Mouse (Mus musculus) right cerebral cortex, postnatal 14 days (tissue): ENCODE measurements around the gene Rab36.

Source experiments
- DNase-seq: peaks from one replicate; pipeline ENCODE4 v3.0.0; 2022

Rab36 gene

DNA sequence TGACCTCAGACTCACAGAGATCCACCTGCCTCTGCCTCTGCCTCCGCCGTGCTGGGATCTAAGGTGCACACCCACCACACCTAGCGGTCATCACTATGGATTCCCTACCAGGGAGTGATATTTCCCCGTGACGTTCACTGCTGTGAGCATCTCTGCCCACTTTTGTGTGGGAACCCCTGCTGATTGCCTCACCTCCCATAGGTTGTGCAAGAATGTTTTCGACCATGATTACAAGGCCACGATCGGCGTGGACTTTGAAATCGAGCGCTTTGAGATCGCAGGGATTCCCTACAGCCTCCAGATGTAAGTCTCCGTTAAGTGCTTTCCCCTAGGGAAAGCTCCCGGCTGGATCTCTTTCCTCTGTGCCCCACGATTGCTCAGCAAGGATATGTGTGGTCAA, 9.0 kb downstream of the Rab36 start:
- DNase-seq = no peak

DNA sequence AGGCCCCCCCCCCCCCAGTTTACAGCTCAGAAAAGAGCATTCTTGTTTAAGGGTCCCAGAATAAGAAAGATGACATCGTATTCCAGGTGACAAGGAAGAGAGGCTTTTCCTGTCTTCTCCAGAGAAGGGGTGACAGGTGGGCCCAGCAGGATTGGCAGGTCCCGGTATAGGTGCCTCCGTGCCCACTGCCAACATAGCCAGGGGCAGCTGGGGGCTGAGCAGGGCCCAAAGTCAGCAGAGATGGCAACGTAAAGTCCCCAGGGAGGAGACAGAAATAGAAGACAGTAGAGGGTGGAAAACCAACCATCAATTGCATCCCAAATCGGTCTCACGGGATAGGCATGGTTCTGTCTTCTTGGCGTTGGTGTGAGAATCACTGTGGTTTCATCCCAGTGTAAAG, 11.9 kb downstream of the Rab36 start:
- no peak for DNase-seq

DNA sequence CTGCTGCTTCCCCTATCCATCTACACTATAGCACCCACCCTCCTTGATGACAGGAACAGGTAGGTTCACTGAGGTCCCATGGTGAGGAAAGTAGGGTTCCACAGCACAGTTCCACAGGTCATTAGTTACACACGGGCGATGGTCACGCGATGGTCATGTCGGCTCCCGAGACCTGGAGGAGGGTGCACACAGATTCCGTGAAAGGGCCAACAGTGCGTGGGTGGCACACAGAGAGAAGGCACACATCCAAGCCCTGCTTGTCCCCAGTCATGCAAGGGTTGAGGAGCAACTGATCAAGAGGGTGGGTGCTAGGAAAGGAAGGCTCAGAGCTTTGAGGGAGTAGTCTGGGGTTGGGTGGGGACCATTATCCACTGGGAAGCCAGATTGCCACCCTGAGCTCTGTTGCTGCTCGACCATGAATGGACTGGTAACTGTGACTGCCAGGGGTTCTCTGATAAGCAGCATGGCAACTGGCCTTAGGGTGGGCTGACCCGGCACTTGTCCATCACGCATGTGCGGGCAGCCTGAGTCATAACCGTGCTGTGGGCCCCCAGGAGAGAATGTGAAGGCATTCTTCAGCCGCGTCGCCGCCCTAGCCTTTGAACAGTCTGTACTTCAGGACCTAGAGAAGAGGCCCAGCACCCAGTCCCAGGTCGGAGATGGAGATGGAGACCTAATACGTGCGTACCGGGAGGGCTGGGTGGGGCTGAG, 14.7 kb downstream of the Rab36 start:
- no peak for DNase-seq

DNA sequence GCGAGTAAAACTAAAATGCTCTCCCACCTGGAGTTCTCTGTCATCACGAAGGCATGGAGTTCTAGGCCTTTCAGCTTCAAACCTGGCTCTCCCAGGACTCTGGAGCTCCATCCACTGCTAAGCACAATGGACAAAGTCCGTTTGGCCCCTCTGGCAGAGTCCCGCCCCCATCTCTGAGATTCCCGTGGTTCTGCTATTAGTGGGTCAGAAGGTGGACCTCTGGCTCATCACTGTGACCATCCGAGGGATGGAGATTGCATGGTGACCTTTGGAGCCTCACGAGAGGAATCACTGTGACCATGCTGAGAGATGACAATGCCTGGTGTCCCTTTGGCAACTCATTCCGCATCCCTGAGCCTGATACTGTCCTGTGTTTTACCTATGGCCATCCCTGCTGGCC, 16.0 kb downstream of the Rab36 start:
- no peak for DNase-seq

DNA sequence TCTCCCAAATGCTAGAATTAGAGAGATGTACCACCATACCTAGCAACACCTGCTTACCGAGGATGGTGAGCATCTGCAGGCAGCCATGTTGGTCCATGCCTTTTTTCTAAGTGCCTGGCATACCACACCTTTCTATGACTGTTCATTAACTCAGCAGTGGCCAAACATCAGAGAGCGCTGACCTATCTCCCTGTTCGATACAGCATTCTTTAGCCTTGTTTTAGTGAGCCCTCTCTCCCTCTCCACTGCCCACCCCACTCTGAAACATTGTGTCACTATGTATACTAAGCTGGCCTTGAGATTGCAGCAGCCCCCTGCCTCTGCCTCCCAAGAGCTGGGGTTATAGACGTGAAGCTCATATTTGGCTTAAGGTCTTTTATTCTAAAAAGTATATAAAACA, 16.8 kb downstream of the Rab36 start:
- no peak for DNase-seq

DNA sequence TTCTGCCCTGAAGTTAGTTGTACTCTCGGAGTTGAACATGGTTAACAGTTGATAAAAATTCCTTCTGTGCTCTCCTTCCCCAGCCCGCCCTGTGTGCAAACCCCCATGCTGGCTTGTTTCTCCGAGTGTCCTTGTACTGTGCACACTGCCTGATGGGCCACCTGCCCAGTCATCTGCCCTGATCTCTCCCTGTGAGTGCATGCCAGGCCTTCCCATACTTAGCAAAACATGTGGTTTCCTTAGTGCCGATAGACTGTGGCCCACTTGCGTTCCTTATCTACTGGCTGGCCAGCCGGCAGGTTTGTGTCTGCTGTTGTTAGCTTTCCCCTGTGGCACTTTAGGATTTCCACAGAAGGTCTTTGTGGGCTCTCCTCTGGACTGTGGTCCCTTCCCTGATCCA, 17.3 kb downstream of the Rab36 start:
- no peak for DNase-seq

DNA sequence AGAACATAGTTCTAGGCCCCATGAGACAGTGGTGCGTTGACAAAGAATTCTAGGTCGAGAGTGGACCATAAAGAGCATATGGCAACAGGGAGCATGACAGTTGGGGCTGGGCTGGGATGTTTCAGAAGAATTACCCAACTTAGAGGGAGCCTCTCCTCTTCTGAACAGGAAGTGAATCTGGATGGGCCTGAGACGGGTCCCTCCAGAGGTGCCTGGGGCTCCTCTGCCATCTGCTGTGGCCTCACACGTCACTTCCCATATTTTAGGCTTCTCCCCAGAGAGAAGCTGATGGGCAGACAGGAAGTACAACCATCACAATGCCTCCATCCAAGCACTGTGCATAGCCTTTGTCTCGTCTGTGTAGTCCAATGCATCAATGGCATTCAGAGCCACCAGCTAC, 18.8 kb downstream of the Rab36 start:
- no peak for DNase-seq

DNA sequence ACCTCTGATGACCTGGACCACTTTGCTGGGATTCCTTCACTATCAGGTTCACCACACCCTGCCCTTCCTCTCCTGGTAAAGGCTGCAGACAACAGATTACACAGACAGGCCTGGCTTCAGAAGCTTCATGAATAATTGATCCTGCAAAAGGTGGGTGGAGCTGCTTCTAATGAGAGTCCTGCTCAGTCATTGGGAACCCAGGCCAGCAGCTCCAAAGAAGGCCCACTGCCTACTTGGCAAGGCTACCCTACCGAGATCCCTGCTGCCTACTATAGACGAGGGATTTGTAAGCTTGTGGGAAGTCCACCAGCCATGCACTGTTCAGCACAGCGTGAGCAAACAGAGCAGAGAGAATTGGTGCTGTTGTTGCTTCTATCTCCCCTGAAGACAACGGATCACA, 19.4 kb downstream of the Rab36 start:
- no peak for DNase-seq

DNA sequence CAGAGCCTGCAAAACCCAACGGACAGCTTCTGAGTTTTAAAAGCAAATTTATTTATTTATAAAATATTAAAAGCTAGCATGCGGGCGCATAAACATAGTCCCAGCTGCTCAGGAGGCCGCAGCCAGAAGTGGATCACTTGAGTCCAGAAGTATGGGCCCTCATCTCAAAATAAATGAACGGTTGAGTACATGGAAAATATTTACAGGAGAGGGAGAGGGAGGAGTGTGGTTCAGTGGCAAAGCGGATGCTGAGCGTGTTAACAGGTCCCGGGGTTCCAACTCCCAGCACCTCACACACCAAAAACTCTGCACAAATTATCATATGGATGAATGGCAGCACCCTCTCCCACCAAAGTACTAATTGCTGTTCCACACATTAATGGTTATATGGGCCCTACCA, 21.5 kb downstream of the Rab36 start:
- DNase-seq = no peak

DNA sequence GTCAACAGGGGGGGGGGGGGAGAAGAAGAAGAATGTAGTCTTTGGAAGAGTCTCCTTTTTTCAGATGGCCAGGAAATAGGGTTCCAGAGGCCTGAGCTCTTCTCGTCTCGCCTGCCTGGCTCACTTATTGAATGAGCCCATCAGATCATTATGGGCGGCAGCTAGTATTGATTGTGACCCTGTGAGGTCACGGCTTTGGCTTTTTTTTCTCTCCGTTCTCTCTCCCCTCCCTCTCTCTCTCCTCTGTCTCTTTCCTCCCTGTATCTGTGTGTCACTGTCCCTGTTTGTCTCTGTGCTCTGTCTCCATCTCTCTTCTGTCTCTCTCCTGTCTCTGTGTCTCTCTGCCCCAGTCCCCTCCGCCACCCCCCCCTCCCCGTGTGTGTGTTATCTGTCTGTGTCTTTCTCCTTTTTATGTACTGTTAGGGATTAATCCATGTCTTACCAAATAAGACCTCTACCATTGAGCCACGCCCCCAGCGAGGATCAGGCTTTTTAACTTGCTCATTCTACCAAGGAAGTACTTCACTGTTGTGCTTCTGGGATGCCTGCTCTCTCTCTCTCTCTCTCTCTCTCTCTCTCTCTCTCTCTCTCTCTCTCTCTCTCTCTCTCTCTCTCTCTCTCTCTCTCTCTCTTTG, 22.0 kb downstream of the Rab36 start:
- no peak for DNase-seq

DNA sequence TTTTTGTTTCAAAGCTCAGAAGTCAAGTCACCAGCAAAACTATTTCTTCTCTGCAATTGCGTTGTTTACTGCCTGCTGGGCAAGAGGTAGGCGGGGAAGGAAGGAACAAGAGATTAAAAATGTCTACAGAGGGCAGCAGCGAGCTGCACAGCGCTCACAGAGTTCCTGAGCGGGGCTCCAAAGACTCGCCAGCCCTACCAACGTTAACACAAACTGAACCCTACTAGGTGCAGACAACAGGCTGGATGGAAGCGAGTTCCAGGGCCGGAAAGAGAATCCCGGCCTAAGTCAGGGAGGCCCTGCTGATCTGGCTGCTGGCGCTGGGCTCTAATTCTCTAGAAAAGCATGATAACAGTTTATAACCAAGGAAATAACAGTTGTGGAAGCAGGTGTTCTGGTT, 22.5 kb downstream of the Rab36 start:
- DNase-seq = peak; percentile 68

DNA sequence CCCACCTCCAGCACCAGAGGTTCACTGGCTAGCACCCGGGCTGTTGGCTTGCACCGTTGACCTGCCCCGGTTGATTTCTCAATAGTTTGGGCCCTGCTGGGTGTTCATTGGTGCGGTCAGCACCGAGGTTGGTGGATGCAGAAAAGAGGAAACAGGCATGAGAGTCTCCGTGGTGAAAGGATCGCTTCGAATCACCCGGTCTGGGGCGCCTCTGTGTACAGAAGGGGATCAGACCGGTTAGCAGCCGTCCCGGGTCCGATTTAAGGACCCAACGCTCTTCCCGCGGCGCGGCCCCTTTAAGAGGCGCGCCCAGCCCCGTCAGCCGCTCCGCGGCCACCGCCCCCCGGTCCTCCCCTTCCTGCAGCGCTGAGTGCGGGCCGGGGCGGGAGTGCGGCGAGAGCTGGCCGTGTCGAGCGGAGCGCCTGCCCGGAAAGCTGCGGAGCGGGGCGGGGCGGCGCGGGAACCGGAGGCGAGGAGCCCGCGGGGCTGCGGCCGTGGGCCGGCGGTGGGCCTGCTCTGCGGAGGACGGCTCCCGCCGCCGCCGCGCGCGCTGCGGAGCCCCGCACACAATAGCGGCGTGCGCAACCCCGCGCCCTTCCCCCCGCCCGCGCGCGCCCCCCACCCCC, 23.5 kb downstream of the Rab36 start, which contains the start of gene Bcr:
Bcr (plus strand) TSS at position 376 of the 626 bp plus-strand sequence.
- peak; percentile 82 for DNase-seq

DNA sequence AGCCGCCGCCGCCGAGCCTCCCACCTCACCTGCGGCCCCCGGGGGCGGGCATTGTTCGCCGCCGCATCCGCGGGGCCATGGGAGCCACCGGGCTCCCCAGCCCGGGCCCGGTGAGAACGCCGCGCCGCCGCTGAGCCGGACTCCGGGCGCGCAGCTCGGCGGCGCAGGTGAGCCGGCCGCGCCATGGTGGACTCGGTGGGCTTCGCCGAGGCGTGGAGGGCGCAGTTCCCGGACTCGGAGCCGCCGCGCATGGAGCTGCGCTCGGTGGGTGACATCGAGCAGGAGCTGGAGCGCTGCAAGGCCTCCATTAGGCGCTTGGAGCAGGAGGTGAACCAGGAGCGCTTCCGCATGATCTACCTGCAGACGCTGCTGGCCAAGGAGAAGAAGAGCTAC, 24.0 kb downstream of the Rab36 start:
- peak; percentile 49 for DNase-seq

DNA sequence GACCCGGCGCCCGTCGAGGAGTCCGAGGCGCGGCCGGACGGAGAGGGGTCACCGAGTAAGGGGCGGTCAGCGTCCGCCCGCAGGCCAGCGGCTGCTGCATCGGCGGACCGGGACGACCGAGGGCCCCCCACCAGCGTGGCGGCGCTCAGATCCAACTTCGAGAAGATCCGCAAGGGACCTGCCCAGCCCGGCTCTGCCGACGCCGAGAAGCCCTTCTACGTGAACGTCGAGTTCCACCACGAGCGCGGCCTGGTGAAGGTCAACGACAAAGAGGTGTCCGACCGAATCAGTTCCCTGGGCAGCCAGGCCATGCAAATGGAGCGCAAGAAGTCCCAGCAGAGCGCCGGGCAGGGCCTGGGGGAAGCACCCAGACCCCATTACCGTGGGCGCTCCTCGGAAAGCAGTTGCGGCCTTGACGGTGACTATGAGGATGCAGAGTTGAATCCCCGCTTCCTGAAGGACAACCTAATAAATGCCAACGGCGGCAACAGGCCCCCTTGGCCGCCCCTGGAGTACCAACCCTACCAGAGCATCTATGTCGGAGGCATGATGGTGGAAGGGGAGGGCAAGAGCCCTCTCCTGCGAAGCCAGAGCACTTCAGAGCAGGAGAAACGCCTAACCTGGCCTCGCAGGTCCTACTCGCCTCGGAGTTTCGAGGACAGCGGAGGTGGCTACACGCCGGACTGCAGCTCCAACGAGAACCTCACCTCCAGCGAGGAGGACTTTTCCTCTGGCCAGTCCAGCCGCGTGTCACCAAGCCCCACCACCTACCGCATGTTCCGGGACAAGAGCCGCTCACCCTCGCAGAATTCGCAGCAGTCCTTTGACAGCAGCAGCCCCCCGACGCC, 24.7 kb downstream of the Rab36 start:
- DNase-seq = peak; percentile 33

DNA sequence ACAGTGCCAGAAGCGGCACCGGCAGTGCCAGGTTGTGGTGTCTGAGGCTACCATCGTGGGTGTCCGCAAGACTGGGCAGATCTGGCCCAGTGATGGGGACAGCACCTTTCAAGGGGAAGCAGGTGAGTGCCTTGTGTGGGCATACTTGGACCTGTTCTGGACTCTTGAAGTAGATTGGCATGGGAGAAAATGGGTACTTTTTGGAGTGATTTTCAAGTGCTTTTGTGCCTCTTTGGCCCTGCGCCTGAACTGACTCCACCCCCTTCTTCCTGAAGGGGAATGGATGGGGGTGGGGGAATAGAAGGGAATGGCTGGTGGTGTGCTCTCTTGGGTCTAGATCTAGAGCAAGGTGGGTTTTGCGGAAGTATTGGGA, 25.3 kb downstream of the Rab36 start:
- DNase-seq = no peak

DNA sequence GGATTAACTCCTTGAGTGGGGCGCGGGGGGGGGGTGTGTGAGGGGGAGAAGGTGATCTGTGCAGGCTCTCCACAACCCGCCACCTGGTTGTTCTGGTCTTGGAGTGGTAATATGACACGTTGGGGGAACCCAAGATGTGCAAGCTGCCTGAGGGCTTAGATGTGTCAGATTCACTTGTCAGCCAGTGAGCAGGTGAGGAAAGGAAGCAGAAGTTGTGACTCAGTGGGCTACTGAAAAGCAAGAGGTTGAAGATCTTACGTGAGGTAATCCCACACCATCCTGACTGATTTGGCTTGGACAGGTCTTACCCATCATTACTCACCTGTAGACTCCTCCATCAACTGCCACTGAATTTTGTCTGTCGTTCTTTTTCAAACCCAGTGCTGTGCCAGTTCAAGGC, 25.8 kb downstream of the Rab36 start:
- no peak for DNase-seq

DNA sequence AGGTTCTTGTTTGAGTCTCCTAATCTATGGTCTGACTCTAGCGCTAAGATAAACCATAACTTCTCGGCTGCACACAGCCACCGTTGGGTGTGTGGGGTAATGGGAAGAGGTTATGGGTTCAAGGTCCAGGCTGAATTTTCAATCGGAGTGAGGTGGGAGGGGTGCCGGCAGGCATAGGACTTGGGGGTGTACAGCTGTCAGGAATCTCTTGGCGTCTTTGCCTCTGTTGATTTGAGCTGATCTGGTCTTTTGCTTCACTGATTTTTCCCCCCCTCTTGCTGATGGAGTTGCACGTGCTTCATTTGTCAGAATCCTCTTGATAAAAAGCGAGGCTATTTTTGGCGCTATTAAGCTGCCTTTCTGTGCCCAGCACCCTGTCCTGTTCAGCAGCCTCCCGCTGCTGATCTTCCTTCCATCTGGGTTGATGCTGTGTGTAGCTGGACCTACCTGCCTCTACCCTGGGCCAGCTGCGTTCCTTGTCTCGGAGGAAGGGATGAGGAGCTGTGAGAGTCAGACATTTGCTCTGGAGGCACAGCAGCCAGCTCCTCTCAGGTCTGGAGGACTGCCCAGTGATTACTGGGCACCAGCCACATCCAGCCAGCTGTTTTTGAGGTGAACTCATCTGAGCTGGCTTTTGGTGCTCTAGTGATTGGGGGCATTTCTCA, 26.6 kb downstream of the Rab36 start:
- no peak for DNase-seq

DNA sequence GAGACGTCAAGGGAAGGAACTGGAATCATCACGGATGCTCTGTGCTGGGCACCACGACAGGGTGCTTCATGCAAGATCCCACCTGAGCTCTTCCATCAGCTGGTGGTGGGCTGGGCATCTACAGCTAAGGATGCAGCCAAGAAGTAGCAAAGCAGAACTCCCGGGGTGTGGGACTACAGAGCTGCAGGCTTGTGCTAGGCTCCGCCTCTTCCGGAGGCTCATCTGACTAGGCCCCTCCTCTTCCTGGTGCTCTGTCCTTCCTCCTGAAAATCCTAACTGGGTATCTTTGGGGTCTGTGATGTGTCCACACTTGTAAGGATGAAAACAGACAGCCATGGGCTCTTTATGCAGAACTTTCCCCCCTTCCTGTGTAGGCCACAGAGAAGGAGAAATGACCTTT, 28.8 kb downstream of the Rab36 start:
- no peak for DNase-seq

DNA sequence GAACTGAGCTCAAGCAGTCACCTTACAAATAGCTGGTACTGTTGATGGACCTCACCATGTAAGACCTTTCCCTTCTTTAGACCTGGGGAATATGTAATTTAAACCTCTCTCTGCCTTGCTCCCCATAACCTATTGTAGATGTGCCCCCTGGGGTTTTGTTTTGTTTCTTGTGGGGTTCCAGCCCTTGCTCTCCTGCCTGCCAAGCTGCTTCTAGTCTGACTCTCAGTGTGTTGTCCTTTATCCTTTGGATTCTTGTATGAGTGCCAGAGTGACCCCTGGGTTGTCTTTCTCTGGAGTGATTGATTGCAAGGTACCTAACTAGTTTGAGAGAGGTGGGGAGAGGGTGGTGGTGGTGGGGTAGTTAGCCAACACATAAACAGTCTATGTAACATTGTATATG, 30.6 kb downstream of the Rab36 start:
- no peak for DNase-seq

DNA sequence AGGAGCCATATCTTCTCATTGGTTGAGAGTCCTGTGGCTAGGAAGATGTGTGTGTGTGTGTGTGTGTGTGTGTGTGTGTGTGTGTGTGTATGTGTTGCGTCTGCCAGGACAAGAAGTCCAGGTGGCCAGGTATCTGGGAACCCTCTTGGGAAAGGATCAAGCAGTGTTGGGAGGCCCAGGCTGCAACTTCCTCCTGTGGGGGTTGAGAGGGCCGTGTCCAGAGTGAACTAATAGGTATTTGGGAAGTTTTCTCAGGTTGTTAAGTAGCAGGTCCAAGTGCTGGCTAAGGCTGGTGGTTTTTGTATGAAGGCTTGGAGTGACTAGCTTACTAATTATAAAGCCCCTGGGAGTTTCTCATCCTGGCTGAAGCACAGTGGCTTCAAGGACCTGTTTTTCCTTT, 31.2 kb downstream of the Rab36 start:
- no peak for DNase-seq

DNA sequence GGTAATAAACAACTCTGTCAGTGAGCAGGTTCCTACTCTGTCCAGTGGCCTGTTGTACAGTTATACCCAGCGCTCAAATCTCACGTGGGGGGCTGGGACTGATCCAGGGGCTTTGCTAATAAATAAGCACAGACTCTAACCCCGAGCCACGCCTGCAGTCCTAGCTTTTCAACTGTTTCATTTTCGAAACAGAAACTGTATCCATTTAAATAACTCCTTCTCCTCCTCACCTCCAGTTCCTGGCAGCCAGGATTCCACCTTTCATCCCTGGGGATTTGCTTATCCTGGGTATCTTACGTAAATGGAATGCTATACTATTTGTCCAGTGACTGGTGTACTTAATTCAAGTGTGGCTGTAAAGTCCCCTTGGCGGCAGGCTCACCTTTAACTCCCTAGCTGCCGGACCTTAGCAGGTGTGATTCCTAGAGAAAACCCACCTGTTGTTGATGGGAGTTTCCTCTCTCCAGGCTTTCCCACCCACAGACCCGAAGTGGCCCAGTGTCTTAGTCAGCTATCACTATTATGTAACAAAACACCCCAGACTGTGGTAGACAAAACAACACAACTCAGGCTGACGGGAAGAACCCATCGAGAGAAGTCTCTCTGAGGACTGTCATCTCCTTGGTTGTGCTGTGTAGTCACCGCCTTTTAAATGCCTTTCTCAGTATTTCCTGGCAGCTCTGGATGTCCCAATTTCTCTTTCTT, 31.9 kb downstream of the Rab36 start:
- DNase-seq = no peak

DNA sequence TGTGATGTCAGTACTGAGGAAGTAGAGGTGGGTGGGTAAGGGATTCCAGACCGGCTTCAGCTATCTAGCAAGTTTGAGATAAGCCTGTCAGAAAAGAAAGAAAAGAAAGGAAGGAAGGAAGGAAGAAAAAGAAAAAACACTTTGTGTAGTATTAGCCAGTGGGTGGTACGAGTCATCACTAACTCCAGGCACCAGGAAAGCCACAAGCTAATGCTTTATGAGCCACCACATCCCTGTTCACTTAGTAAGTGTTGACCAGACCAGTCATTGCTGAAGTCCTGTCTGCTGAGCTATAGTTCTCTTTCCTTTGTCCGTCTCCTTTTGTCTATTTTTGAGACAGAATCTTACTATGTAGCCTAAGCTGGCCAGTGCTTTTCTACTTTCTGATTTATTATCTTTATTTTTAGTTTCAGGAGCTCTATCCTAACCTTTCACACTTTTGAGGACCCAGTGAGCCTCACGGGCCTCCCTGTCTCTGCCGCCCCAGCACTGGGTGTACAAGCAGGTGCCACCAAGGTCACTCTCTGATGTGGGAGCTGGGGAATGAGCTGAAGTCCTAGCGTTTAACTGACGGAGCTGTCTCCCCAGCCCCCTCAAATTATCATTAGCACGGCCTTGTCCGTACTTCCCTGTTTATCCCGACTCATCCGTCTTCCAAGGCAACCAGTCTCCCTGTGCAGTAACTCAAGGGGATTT, 33.6 kb downstream of the Rab36 start:
- DNase-seq = no peak
